Mouse (Mus musculus) left cerebral cortex, postnatal 4 days (tissue): ENCODE data around the gene Lipo3. TPM values are rescaled to one million over a fixed set of nuclear protein-coding genes. Genes with fewer than 3 reads are reported as not detected.
A peak's percentile ranks its signal among the peaks of the same experiment; 100 is the strongest.
"Not testable (repeated sequence)": the region's sequence is repeated elsewhere in the genome, so short reads cannot be mapped to it uniquely, and the experiment has no call there.

Source experiments
- DNase-seq: peaks from one replicate; pipeline ENCODE4 v3.0.0-alpha.2; 2022
- intact Hi-C: fragments of 180-260 bp; cut with DNase I; formaldehyde crosslinking; loops from one replicate; pipeline ENCODE4 v1.15.1; 2025
- microRNA-seq: library from miRNA; unstranded; fragments of <30 nt; microRNA quantifications from one replicate; pipeline ENCODE4 v1.2.0, GENCODE M21; 2022
- total RNA-seq, 2 experiments: library from RNA; stranded (reverse); gene quantifications; 2 replicates each; pipeline ENCODE4 v1.2.3; 2021

Gene Lipo3
- 1 to 10 TPM; 7.6 to 8.3 TPM for total RNA-seq

GRCm38 (mm10) chr19:33761287-33762086 is at the start of gene Lipo3:
TSS of gene Lipo3 (minus strand) at chr19:33761951.
- DNase-seq = peak; percentile 22
- intact Hi-C loops = not testable (repeated sequence)

DNA sequence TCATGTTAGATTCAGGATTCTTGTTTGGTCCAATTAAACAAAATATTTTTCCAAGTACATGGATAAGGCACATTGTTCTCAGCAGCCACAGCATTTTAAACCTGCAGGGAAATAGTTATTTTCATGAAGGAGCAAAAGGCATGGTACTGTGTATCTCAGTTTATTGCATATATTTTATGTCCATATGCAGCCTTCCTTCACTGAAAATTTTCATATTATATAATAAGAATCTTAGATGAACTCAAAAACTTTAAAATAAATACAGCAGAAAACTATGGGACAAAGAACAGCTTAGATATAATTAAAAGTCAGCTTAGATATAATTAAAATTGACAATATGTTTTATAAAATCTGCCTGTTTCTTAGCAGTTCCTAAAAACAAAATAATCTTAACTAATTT is 25.6 kb upstream of the Lipo3 start, which contains the start of gene Lipo1:
Gene Lipo1, minus strand, starts transcription at position 101 of the 400 bp plus-strand sequence.
- intact Hi-C loops, DNase-seq: not testable (repeated sequence)

- no peak for DNase-seq
- intact Hi-C loops = no loop called here
Measured at GRCm38 (mm10) chr19:33786576-33787277, 25.0 kb upstream of the Lipo3 start.

DNA sequence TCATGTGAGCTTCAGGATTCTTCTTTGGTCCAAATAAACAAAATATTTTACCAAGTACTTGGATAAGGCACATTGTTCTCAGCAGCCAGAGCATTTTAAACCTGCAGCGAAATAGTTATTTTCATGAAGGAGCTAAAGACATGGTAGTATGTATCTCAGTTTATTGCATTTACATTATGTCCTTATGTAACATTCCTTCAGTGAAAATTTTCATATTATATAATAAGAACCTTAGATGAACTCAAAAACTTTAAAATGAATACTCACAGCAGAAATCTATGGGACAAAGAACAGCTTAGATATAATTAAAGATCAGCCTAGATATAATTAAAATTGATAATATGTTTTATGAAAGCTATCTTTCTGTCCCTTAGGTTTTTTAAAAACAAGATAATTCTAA is 10.5 kb downstream of the Lipo3 start, which contains the start of gene Lipo2:
Gene Lipo2, minus strand, starts transcription at position 101 of the 400 bp plus-strand sequence.
- intact Hi-C loops, DNase-seq: not testable (repeated sequence)

- DNase-seq, intact Hi-C loops: not testable (repeated sequence)
Measured at GRCm38 (mm10) chr19:33625152-33625551, 136.6 kb downstream of the Lipo3 start, which contains the start of gene Gm8978. TSS of gene Gm8978 (minus strand) at chr19:33625252.

DNA sequence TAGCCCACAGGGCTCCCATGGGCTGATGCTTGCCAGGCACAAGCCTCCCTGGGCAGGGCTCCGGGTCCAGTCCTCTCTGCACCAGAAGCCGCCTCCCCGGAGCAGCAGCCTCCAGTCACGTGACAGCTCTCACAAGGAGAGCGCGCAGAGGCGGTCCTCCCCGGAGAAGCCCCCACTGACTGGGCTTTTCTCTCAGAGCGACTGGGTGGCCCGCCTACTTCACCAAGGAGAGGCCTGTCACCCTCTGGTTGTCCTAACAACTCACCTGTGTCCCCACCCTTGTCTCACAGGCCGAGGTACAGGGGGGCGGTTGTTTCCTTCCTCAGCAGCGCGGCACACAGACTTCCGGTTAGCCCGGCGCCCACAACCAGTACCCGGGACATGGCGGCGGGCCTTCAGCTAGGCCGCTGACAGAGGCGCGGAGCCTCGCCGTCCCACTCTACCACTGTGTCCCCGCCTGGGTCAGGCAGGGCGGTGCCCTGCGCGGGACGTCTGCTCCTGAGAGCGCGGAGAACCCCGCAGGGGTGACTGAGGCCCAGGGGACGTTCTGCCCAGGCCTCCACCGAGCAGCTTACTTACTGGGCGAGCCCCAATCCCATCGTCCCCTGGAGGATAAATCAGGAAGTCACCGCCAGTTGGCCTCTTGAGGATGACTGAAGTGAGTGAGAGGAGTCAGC is 172.0 kb downstream of the Lipo3 start:
- peak; percentile 39 for DNase-seq
- intact Hi-C loops = not testable (repeated sequence)

DNA sequence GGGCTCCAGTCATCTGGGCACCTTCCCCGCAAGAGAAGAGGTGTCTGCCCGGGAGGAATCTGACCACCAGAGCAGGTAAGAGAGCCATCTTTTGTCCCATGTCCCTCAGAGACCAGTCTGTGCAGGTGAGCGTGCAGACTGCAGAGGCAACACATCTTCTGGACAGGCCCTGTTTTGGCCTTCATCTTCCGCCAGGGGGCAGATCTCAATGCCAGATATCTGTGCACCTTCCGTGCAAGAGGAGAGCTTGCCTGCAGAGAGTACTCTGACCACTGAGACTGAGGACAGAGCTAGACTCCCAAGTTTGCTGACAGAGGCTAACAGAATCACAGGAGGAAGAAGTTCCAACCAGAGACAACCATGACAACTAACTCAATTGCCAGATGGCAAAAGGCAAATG is 193.2 kb downstream of the Lipo3 start:
- intact Hi-C loops, DNase-seq: not testable (repeated sequence)

- intact Hi-C loops = no loop called here
- no peak for DNase-seq
Measured at GRCm38 (mm10) chr19:33517680-33518079, 244.1 kb downstream of the Lipo3 start, which contains the start of gene Lipo4. TSS of gene Lipo4 (minus strand) at chr19:33517780.

Small RNA genes within 50 kb of the gene (microRNA-seq; reads per million reads assigned to microRNA genes)
- gene Gm27440 = not detected

Other genes with a start within 250 kb of the Lipo3 start
- gene Lipo4, start 244.2 kb downstream of the Lipo3 start, total RNA-seq = under 1 TPM in 1 of 2 experiments, not detected in 1; 0.22 TPM
- gene Gm8978, start 136.7 kb downstream of the Lipo3 start, total RNA-seq = not detected
- under 1 TPM; 0.24 to 0.58 TPM for gene Lipo2, start 10.6 kb downstream of the Lipo3 start, total RNA-seq
- gene Lipo1, start 25.5 kb upstream of the Lipo3 start, total RNA-seq = not detected
- not detected for gene Lipf, start 199.2 kb upstream of the Lipo3 start, total RNA-seq
- not detected for gene Lipk, start 246.3 kb upstream of the Lipo3 start, total RNA-seq